Mouse (Mus musculus) cerebellum, adult 11 months (tissue): Measurements from ENCODE around the gene Grm7.

Source experiments
- DNase-seq: peaks from one replicate; pipeline ENCODE4 v3.0.0; 2022

The Grm7 gene

DNA sequence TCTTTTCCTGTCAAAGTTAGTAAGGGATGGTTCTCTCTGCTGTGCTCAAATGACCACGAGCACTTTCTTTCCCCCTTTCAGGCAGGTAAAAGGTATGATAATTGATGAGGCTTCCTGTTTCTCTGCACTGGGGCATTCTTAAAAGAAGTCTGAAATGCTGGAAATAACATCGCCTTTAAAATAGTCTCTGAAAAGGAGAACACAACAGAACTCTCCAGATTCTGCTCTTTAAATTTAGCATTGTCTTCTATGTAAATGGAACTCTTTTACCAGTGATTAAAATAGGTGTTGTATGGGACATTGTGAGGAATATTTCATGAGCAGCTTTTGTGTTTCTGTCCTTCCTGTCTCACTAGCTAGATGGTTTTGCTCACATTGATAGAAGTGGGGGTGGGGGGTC lies 393.7 kb downstream of the Grm7 start:
- no peak for DNase-seq

GRCm38 (mm10) chr6:111045896-111046295 lies 400.5 kb downstream of the Grm7 start:
- no peak for DNase-seq

DNA sequence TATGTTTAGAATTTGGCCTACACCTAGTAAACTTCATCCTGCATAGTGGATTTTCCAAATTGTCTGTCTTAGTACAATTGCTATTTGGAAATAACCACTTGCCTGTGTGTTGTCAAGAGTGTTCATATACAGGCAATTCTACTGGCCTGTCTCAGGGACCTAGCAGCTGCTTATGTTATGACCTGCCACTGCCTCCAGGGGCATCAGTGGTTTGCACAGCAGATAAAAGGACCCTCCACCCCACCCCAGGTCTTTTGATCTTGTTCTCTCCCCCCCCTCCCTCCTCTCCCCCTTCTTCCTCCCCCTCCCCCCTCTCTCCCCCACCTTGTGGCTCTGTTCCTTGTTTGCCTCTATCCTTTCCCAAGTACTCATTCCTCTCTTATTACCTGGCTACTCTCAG lies 403.9 kb downstream of the Grm7 start:
- no peak for DNase-seq

DNA sequence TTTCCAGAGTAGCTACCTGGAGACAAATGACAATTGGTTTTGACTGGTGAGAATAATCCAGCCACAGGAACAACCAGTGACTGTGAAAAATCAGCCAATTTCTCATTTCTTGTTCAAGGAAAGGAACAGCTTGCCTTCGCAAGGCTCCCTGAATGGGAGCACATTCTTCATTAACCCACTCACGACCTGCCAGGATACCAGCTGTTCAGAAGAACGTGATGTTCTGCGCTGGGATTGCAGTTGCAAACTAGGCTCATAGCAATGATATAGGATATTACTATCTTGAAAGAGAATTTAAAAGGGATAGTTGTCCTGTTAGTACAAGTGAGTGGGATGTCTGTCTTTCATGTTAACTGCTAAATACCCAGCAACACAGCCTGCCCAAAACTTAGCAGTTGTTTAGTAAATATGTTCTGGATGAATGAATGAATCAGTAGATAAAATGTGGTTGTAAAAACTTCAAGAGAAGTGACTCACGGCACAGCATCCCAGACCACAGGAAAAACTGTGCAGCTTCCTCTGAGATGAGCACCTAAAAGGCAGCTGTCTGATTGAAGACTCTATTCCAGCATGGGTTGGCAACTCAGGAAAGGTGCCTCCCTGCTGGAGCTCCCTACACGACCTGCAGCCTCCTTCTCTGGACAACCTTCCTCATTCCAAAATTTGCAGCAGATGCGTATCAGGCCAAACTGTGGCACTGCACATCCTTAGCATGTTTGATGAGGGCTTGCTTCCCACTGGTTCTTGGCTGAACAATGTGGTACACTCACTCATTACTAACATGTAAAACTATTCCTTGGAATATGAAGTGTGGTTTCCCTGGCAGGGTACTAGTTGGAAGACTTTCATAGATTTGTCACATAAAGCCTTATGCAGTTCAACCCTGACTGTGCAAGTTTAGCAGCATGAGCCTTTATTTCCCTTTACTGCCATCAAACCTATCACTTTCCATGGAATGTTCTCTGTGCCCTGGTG lies 408.9 kb downstream of the Grm7 start:
- DNase-seq: no peak

DNA sequence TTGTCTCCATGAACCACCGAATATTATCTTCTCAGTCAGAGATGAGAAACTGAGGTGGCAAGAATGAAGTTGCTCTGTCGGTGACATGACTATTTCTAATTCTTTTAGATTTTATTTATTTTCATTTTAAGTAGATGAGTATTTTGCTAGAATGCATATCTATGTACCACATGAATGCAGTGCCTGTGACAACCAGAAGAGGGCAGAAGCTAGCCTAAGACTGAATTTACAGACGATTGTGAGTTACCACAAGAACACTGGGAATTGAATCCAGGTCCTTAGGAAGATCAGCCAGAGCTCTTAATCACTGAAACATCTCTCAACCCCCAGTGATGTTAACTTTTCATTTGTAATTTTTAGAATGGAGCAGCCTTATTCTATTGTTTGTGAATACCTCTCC lies 412.4 kb downstream of the Grm7 start:
- no peak for DNase-seq

- no peak for DNase-seq
These were observed 414.6 kb downstream of the Grm7 start for GRCm38 (mm10) chr6:111060004-111060403.

DNA sequence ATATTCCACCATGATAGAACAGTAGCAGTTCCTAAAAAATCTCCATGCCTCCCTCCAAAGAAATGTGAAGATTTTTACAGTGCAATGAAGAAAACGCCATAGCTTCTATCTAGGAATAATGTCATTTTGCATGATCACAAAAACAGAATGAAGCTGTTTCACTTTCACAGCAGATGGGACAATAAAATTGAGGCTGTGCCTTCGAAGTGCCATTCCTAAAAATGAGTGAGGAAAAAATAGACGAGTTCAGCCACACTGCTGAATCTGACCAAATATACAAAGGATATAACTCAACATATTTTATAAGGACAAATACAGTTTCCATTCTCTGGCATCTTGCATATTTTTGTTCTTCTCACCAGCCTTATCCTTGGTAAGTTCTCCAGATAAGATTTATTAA lies 439.2 kb downstream of the Grm7 start:
- no peak for DNase-seq

GRCm38 (mm10) chr6:111094818-111095217 lies 449.4 kb downstream of the Grm7 start:
- no peak for DNase-seq

DNA sequence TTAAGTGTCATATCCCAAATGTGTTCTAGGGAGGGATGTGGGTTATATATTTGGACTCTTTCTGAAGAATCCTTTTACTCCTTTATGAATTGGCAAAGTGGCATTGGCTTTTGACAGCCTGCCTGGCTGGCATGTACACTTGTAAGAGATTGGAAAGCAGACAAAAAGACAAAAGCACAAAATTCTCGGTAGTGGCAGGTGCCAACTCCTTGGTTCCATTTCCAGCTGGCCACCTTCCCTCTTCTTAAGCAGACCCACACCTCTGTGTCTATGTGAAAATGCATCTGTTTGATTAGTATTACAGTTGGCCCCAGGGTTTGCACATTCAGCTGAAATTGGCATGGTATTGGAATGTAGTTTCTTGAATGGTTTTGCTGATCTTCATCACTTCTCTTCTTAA lies 460.1 kb downstream of the Grm7 start:
- no peak for DNase-seq

DNA sequence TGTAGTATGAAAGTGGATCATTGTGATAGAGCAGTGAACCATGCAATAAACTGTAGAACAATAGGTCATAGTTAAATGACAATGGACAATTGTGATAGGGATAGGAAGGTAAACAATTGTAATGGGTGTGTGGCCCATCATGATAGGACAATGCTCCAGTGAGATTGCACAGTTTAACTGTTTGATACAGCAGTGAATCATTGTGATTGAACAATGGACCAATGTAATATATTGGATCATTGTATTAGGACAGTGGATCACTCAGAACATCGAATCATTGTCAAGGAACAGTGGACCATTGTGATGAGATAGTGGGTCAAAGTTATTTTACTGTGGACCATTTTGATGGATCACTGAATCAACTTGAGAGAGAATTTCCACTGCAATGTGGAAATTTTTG lies 515.7 kb downstream of the Grm7 start:
- no peak for DNase-seq

GRCm38 (mm10) chr6:111195333-111195732 lies 550.0 kb downstream of the Grm7 start:
- DNase-seq: no peak

DNA sequence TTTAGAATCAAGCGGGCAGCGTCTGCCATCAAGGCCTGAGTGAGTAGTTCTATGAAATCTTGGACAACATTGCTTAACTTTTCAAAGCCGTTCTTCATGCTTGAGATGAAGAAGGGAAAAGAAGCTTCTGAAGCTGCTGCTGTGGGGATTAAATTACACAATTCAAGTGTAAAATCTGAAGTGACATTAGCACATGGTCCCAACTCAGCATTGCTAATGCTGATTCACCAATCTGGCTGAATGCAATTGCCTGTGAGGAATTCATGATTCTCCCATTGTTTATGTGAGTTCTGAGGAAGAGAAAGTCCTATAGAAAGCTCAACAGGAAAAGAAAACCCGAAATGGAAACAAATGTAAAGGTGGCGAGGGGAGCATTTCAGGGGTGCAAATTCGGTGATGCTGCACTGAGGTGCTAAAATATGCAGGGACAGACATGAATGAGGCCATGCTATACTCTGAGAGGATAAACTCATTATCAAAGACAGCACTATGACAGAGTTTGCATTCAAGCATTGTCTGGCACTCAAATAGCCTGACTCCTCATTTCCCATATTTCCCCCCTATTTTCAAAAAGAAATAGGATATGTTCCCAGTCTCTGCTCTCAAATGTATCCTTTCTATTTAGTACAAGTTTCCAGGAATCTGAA lies 575.8 kb downstream of the Grm7 start:
- no peak for DNase-seq

GRCm38 (mm10) chr6:111255215-111255614 lies 609.8 kb downstream of the Grm7 start:
- no peak for DNase-seq

DNA sequence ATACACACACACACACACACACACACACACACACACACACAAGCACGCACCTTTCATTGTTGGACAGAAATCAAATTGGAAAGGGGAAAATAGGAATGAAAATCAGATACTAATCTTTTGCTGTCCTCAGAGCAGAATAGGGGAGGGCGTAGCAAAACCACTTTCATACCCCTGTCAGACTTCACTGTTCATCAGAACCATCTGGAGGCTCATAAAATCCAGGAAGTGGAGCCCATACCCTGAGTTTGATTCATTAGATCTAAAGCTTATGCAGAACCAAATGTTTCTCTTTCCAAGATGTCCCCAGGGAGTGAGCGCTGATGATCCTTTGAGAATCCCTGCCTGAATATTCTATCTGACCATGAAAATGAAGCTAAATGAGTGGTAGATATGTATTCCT lies 611.6 kb downstream of the Grm7 start:
- no peak for DNase-seq

DNA sequence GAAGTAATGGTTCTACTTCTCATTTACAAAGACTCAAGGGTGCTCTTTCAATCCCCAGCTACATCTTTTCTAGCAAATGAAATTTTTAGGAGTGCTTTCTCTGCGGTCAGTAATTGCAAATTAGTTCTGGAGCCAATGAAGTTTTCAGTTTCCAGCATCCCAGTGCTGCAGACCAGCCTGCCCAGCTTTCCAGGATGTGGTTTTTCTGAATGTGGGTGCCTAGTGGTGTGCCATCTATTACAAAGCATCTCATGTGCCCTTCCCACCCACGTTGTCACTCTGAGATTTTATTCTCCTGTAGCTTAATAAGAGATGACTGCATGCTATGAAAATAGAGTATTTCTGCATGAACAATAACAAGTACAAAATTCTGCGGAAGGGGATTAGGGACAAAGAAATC lies 612.9 kb downstream of the Grm7 start:
- DNase-seq: no peak

GRCm38 (mm10) chr6:111261181-111261580 lies 615.8 kb downstream of the Grm7 start:
- DNase-seq: no peak

DNA sequence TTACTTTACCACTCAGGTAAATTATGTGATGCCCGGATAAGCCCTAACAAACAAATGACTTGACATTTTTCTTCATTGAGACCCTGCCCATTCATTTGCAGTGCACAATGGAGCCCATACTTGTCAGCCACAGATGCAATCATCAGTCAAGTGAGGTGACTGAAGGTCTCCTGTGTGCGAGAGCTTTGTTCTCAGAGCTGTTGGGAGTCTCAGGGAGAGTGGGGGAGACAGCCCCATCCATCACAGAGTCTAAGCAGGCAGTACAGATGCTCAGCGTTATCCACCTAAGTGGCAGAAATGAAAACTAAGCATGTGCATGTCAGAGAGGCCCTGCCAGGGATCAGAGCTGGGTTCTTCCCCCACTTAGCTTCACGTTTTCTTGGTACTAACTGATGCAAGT lies 631.3 kb downstream of the Grm7 start:
- DNase-seq: no peak

- no peak for DNase-seq
These were observed 633.1 kb downstream of the Grm7 start for GRCm38 (mm10) chr6:111278516-111278915.

GRCm38 (mm10) chr6:111293505-111294001 lies 648.2 kb downstream of the Grm7 start:
- no peak for DNase-seq

- DNase-seq: no peak
These were observed 658.7 kb downstream of the Grm7 start for GRCm38 (mm10) chr6:111303912-111304555.

GRCm38 (mm10) chr6:111361681-111362080 lies 716.3 kb downstream of the Grm7 start:
- no peak for DNase-seq

DNA sequence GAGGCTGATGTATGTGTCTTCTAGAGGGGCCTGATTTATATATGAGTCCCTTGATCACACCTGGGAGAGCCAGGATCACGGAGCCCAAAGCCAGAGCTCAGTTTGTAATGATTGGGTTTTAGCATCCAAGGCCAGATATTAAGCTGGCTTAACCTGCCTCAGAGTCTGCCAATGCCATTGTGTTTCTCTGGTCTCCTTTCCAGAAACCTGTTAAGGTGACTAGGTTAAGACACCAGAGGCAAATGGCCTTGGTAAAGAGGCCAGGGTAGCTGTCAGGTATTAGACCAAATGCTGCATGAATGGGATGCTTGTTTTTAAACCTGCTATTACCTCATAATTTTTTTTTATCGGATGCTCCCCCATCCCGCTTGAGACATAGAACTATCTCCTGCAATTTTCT lies 722.7 kb downstream of the Grm7 start:
- DNase-seq: no peak

- no peak for DNase-seq
These were observed 723.2 kb downstream of the Grm7 start for GRCm38 (mm10) chr6:111368551-111368950.

- DNase-seq: no peak
These were observed 723.6 kb downstream of the Grm7 start for GRCm38 (mm10) chr6:111369013-111369412.
